Comparison of ENCODE assay signal across 23 mouse cellular contexts in the genomic region with DNA sequence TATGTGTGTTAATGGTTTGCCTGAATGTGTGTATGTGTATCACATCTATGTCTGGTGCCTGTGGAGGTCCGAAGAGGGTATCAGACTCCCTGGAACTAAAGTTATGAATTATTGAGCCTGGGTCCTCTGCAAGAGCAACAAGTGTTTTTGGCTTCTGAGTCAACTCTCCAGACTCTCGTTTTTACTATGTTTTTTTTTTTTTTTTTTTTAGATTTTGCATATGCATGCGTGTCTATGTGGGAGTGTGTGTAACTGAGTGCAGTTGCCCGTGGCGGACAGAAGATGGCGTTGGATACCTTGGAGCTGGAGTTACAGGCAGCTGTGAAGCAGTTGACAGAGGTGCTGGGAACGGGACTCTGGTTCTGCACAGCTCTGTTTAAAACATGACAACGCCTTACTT.
"Had no signal": no experiment of that assay in that cellular context is flagged by ENCODE, and none has a peak within 500 bp of the region (broad histone marks: within the 10 kb centered on the region; RNA-seq: fewer than 3 reads in every experiment).

No protein-coding gene starts in this region.

- H3K9ac ChIP-seq: heart, embryonic 12.5 days; hindbrain, embryonic 13.5 days; hindbrain, embryonic 15.5 days; kidney, embryonic 15.5 days; limb, embryonic 13.5 days; limb, embryonic 15.5 days; liver, embryonic 12.5 days; liver, embryonic 15.5 days had no signal

- H3K9me3 ChIP-seq: heart, embryonic 10.5 days; heart, embryonic 12.5 days; hindbrain, embryonic 13.5 days; hindbrain, embryonic 15.5 days; kidney, embryonic 15.5 days; limb, embryonic 13.5 days; limb, embryonic 15.5 days; liver, embryonic 12.5 days; liver, embryonic 15.5 days had no signal

- H3K27ac ChIP-seq: heart, embryonic 10.5 days; hindbrain, embryonic 13.5 days; hindbrain, embryonic 15.5 days; hindbrain, postnatal 0 days; kidney, embryonic 15.5 days; kidney, postnatal 0 days; left cerebral cortex, adult 2 months; limb, embryonic 13.5 days; limb, embryonic 15.5 days; liver, embryonic 12.5 days; liver, embryonic 15.5 days had no signal

- H3K4me2 ChIP-seq: heart, embryonic 12.5 days; hindbrain, embryonic 13.5 days; hindbrain, embryonic 15.5 days; kidney, embryonic 15.5 days; limb, embryonic 13.5 days; limb, embryonic 15.5 days; liver, embryonic 12.5 days; liver, embryonic 15.5 days had no signal

- H3K4me1 ChIP-seq: heart, embryonic 10.5 days; hindbrain, embryonic 13.5 days; hindbrain, embryonic 15.5 days; kidney, embryonic 15.5 days; limb, embryonic 13.5 days; limb, embryonic 15.5 days; liver, embryonic 15.5 days had no signal

- ATAC-seq: hindbrain, postnatal 0 days; intestine, embryonic 16.5 days; liver, embryonic 12.5 days had no signal

- DNase-seq: gastrocnemius, postnatal 14 days; gastrocnemius, postnatal 36 days; heart, adult 18-20 months; heart, postnatal 10 days; kidney, adult 11 months; kidney, adult 2 months; kidney, adult 9 months; kidney, postnatal 14 days; kidney, postnatal 36 days; left cerebral cortex, postnatal 4 days had no signal

- H3K4me3 ChIP-seq: heart, embryonic 10.5 days; heart, embryonic 12.5 days; hindbrain, embryonic 13.5 days; hindbrain, embryonic 15.5 days; kidney, embryonic 15.5 days; left cerebral cortex, adult 2 months; limb, embryonic 13.5 days; limb, embryonic 15.5 days; liver, embryonic 12.5 days; liver, embryonic 15.5 days had no signal

- H3K27me3 ChIP-seq: hindbrain, embryonic 15.5 days; limb, embryonic 15.5 days; liver, embryonic 15.5 days had no signal

- H3K36me3 ChIP-seq: heart, embryonic 10.5 days; heart, embryonic 12.5 days; hindbrain, embryonic 13.5 days; hindbrain, embryonic 15.5 days; kidney, embryonic 15.5 days; limb, embryonic 13.5 days; limb, embryonic 15.5 days; liver, embryonic 12.5 days; liver, embryonic 15.5 days had no signal
